Mouse (Mus musculus) lung, postnatal 0 days (tissue): ENCODE measurements at regions not wholly inside any gene's neighbourhood (a gene's known extent, or its start where the extent isn't known, plus 50 kb on each side); places are given as distances from the start of the nearest gene placed in this dataset.

Experiments
- CTCF ChIP-seq: IDR thresholded peaks from 2 replicates; pipeline ENCODE4 v1.5.1; 2016; ENCODE audit warnings: antibody characterized with exemption, mild to moderate bottlenecking
- EP300 ChIP-seq: IDR thresholded peaks from 2 replicates; pipeline ENCODE4 v1.6.1; 2016; ENCODE audit warnings: antibody characterized with exemption, mild to moderate bottlenecking, control low read depth

DNA sequence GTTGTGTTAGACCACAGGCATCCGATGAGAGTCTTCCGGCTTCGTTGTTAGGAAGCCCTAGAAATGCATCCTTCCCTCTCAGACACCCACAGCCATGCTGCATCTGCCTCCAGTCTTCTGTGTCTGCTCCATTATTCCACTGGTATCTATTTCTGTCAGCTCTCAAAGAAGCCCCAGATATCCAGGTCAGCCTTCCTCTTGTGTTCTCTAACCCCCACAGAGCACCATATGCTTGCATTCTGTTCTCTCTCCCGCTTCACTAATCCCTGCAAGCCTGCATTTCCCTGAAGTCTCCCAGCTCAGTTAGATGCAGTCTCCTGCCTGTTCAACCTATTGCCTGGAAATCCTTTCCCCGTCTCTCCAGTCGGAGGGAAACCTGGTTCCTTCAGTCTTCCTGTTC, 53.6 kb upstream of the Wdfy3 start:
- no peak for TF ChIP-seq CTCF
- no peak for TF ChIP-seq EP300
